9 mouse cellular contexts compared by ENCODE assay signal in the genomic region with DNA sequence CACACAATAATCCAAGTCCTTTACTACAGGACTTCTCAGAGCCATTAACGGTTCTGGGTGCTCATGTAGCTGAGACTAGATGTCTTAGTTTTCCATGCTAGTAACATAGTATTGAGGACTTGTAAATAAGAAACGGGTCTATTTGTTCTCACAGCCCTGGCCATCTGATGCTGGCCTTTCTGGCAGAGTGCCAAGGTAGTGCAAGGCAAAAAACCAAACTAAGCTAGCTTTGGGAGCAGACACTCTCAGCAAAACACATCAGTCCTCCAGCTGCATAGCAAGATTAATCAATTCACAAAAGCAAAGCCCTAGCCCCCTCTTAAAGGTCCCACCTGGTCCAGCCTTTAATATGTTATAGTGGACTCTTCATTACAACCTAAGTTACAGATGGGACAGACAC.
DNase-seq lines count a peak whose midpoint lies in the region; ATAC-seq lines count a peak whose summit lies in the region.
"Had no signal": no experiment of that assay in that cellular context is flagged by ENCODE, and none has a peak within 500 bp of the region (broad histone marks: within the 10 kb centered on the region; RNA-seq: fewer than 3 reads in every experiment).

No protein-coding gene starts in this region.

- DNase-seq in hindbrain, embryonic 11.5 days (ENCODE audit: low spot score), result no peak
- DNase-seq in hindbrain, embryonic 10.5 days (ENCODE audit: low spot score), result no peak
- peak; percentile 58 for DNase-seq in testis, postnatal 10 days (ENCODE audit: low spot score)
- no peak for DNase-seq in testis, postnatal 14 days (ENCODE audit: low spot score)
- peak; percentile 19 for DNase-seq in forelimb bud, embryonic 11.5 days (ENCODE audit: low read depth, low spot score)
- no peak for DNase-seq in thymus, postnatal 0 days (ENCODE audit: low spot score)
- no peak for DNase-seq in gastrocnemius, postnatal 25 days

- ATAC-seq in hindbrain, embryonic 11.5 days (ENCODE audit: low FRiP score), result no peak
- ATAC-seq in neural tube, embryonic 13.5 days (ENCODE audit: low read depth), result 0 out of 2 replicates have a peak, but pooled peaks have one; percentile 37

- no peak overlapping the region for H3K9ac ChIP-seq in hindbrain, embryonic 11.5 days (ENCODE audit: low read depth, low read length)
- peak overlapping the region; percentile 43; the same call in 1 of the 2 replicates for H3K9ac ChIP-seq in neural tube, embryonic 13.5 days

- no peaks in the 10 kb centered on the region for H3K27me3 ChIP-seq in hindbrain, embryonic 11.5 days (ENCODE audit: control insufficient read depth, insufficient read depth, low read length)
- H3K27me3 ChIP-seq in hindbrain, embryonic 10.5 days (ENCODE audit: insufficient read depth, poor library complexity, severe bottlenecking), result no peaks in the 10 kb centered on the region
- no peaks in the 10 kb centered on the region for H3K27me3 ChIP-seq in neural tube, embryonic 13.5 days

- 0 out of 2 replicates have a peak, but pooled peaks cover 3% of the 10 kb centered on the region for H3K4me1 ChIP-seq in hindbrain, embryonic 11.5 days (replicated peaks; ENCODE audit: control insufficient read depth, insufficient read depth, low read length)
- peaks cover 16% of the 10 kb centered on the region for H3K4me1 ChIP-seq in hindbrain, embryonic 10.5 days (replicated peaks)
- peaks cover 32% of the 10 kb centered on the region for H3K4me1 ChIP-seq in neural tube, embryonic 13.5 days (replicated peaks)

- no peak overlapping the region for H3K4me2 ChIP-seq in hindbrain, embryonic 11.5 days (replicated peaks; ENCODE audit: low read depth, low read length)
- no peak overlapping the region for H3K4me2 ChIP-seq in neural tube, embryonic 13.5 days

- peak overlapping the region; percentile 42; the same call in 1 of the 2 replicates for H3K27ac ChIP-seq in hindbrain, embryonic 11.5 days (ENCODE audit: low read depth, low read length)
- no peak overlapping the region for H3K27ac ChIP-seq in hindbrain, embryonic 10.5 days
- peak overlapping the region; percentile 83 for H3K27ac ChIP-seq in neural tube, embryonic 13.5 days (replicated peaks)

- 68% methylated on average over 2 of the region's 2 CpGs for WGBS in hindbrain, embryonic 11.5 days
- 82% methylated on average over 2 of the region's 2 CpGs for WGBS in hindbrain, embryonic 10.5 days
- WGBS in neural tube, embryonic 13.5 days, result 47% methylated on average over 2 of the region's 2 CpGs

- no peaks in the 10 kb centered on the region for H3K9me3 ChIP-seq in hindbrain, embryonic 11.5 days (ENCODE audit: control insufficient read depth, low read length)
- no peaks in the 10 kb centered on the region for H3K9me3 ChIP-seq in hindbrain, embryonic 10.5 days
- no peaks in the 10 kb centered on the region for H3K9me3 ChIP-seq in neural tube, embryonic 13.5 days
- H3K9me3 ChIP-seq: G1E had no signal

- no peaks in the 10 kb centered on the region for H3K36me3 ChIP-seq in hindbrain, embryonic 11.5 days (ENCODE audit: control insufficient read depth, insufficient read depth, low read length)
- no peaks in the 10 kb centered on the region for H3K36me3 ChIP-seq in hindbrain, embryonic 10.5 days
- H3K36me3 ChIP-seq in neural tube, embryonic 13.5 days, result no peaks in the 10 kb centered on the region
- H3K36me3 ChIP-seq: G1E had no signal

- H3K4me3 ChIP-seq in hindbrain, embryonic 11.5 days (ENCODE audit: low read depth, low read length), result no peak overlapping the region
- no peak overlapping the region for H3K4me3 ChIP-seq in hindbrain, embryonic 10.5 days
- H3K4me3 ChIP-seq in neural tube, embryonic 13.5 days, result no peak overlapping the region

Comparison
In these comparisons a context has a peak if more than half of its experiments do, and no peak if none do; other contexts are left out.
1. DNase-seq: peak in testis, postnatal 10 days (single experiment) and forelimb bud, embryonic 11.5 days (single experiment); none in hindbrain, embryonic 11.5 days (single experiment), hindbrain, embryonic 10.5 days (single experiment), testis, postnatal 14 days (single experiment), thymus, postnatal 0 days (single experiment) and gastrocnemius, postnatal 25 days (single experiment).